Mouse (Mus musculus) forebrain, embryonic 10.5 days (tissue): Measurements from ENCODE around the gene Exoc8. TPM values are rescaled to one million over a fixed set of nuclear protein-coding genes. Genes with fewer than 3 reads are reported as not detected.

Experiments
- DNase-seq: peaks from one replicate; pipeline ENCODE4 v3.0.0-alpha.2; 2017; ENCODE audit warnings: low spot score; ENCODE audit errors: extremely low spot score
- H3K27ac ChIP-seq: fragments of 300-500 bp; sonication (generic); 2 replicates; pipeline ENCODE4 v1.5.1; 2016; ENCODE audit warnings: mild to moderate bottlenecking
- H3K27me3 ChIP-seq: fragments of 300-500 bp; sonication (generic); 2 replicates; pipeline ENCODE4 v1.6.1; 2016; ENCODE audit warnings: mild to moderate bottlenecking; ENCODE audit not compliant: poor library complexity, severe bottlenecking
- H3K36me3 ChIP-seq: fragments of 300-500 bp; sonication (generic); replicated peaks from 2 replicates; pipeline ENCODE4 v1.6.1; 2016; ENCODE audit warnings: mild to moderate bottlenecking, moderate library complexity
- H3K4me1 ChIP-seq: fragments of 300-500 bp; sonication (generic); 2 replicates; pipeline ENCODE4 v1.6.1; 2016
- H3K4me3 ChIP-seq: fragments of 300-500 bp; sonication (generic); 2 replicates; pipeline ENCODE4 v1.5.1; 2016; ENCODE audit warnings: mild to moderate bottlenecking, moderate library complexity
- H3K9me3 ChIP-seq: fragments of 300-500 bp; sonication (generic); 2 replicates; pipeline ENCODE4 v1.6.1; 2016; ENCODE audit warnings: mild to moderate bottlenecking, moderate library complexity
- WGBS: fragments of 180-500 bp; shearing (Covaris S2); methylation state at CpG from one replicate; pipeline ENCODE4 v1.1.7; 2016; 5-methylcytosine and 5-hydroxymethylcytosine counted together
- polyA plus RNA-seq: library from polyadenylated mRNA; unstranded; fragments of >200 nt; fragmentation: Nextera tagmentation; extraction: Ambion mirVana; gene quantifications from 2 replicates; pipeline ENCODE4 v1.2.1, GENCODE M21; 2016

The Exoc8 gene
- polyA plus RNA-seq, 1 experiment from 2014 or later: 8.3 TPM

DNA sequence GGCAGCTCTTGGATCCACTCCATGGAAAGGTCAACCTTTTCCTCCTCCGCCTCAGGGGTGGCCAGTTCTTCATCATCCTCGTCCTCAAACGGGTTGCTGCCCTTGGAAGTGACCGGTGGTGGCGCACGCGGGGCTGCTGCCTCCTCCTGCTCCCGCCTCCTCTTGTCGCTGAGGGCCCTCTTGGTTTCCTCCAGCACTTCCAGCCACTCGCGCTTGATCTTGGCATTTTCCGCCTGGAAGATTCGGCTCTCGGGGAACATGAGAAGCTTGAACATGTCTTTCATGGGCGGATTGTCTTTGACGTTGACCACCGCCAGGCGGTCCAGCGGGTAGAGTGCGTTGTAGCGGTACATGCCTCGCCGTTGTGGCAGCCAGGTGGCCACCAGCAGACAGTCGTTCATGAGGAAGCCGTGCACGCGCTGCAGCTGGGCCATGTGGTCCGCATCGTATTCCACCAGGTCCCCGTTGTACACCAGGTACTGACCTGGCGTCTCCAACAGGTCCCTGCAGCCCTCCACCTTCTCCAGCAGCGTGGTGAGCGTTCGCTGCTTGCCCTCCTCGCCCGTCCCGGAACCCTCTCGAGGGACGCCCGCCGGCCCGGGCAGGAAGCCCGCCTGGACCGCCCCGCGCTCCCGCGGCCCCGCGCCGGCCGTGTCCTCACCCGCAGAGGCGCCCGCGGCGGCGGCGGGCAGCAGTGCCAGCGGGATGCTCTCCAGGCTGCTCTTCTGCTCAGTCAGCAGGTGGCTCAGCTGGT, 696 bp downstream of the Exoc8 start:
- H3K27me3 ChIP-seq: no peaks in the 10 kb centered on the region
- 2% methylated on average over 60 of the region's 60 CpGs for WGBS
- peaks cover 68% of the 10 kb centered on the region for H3K36me3 ChIP-seq
- H3K27ac ChIP-seq: peak overlapping the region; percentile 84
- H3K9me3 ChIP-seq: no peaks in the 10 kb centered on the region
- peak; percentile 65 for DNase-seq
- peaks cover 31% of the 10 kb centered on the region for H3K4me1 ChIP-seq
- H3K4me3 ChIP-seq: peak overlapping the region; percentile 98

DNA sequence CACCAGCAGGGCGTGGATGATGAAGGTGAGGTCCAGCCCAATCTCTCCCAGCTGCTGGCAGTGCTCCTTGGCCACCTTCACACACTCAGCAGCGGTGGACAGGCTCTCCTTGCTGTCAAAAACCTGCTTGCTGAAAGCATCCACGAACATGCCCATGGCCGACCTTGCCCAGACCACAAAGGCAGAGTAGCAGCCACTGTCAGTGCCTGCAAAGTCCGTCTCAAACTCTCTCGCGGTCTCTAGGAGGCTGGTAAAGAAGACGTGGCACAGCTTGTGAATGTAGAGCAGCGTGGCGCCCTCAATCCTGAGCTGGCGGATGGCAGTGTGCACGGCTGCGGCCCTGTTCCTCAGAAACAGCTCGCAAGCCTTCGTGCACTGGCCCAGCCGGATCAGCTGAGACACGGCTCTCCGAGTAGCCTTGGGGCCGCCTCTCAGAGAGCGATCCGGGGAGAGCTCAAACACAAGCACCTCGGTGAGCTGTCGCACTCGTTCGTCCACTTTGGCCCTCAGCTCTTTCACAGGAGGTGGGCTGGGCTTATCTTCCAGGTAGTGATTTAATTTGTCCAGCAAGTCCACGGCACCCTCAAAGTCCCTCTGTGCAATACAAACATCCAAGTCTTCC, 1.4 kb downstream of the Exoc8 start:
- H3K36me3 ChIP-seq: peaks cover 70% of the 10 kb centered on the region
- DNase-seq: no peak
- 89% methylated on average over 26 of the region's 26 CpGs for WGBS

DNA sequence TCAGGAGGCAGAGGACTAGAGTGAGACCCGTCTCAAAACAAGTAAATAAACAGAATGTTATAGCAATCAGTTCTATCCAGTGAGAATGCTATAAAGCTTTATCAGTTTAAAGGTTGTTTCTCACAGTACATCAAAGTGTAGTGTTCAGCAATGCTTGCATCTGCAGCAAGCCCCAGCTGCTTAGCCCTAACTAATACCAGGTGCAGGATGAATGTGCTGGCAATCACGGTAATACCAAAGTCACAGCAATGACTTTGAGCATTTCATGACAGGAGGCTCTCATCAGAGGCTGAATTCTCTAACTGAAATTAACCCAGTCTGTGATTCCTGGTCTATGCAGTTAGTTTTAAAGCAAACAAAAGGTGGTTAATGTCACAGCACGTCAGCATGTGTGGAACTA, 4.9 kb downstream of the Exoc8 start:
- DNase-seq: no peak
- H3K9me3 ChIP-seq: peaks cover 11% of the 10 kb centered on the region; the same call in 1 of the 2 replicates
- H3K4me3 ChIP-seq: no peak overlapping the region
- 73% methylated on average over 3 of the region's 3 CpGs for WGBS
- H3K4me1 ChIP-seq: peaks cover 19% of the 10 kb centered on the region
- peaks cover 86% of the 10 kb centered on the region for H3K36me3 ChIP-seq
- H3K27me3 ChIP-seq: no peaks in the 10 kb centered on the region
- H3K27ac ChIP-seq: no peak overlapping the region

More for the DNA sequence above, 1.4 kb downstream of the Exoc8 start:
- H3K9me3 ChIP-seq: no peaks in the 10 kb centered on the region
- peaks cover 31% of the 10 kb centered on the region for H3K4me1 ChIP-seq
- H3K4me3 ChIP-seq: peak overlapping the region; percentile 98
- no peaks in the 10 kb centered on the region for H3K27me3 ChIP-seq
- peak overlapping the region; percentile 84; the same call in 1 of the 2 replicates for H3K27ac ChIP-seq

DNA sequence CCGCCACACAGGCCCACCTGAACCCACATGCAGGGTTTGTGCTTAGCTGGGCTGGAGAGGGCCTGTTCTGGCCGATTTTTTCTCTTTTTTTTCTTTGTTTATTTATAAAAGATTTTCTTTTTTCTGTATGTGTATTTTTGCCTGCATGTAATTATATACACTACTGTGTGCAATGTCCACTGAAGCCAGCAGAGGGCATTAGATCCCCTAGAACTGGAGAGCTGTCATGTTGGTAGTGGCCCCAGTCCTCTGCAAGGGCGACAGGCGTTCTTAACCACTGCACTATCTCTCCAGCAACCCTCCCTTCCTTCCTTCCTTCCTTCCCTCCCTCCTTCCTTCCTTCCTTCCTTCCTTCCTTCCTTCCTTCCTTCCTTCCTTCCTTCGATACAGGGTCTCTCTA, 9.1 kb downstream of the Exoc8 start:
- Histone ChIP-seq H3K27me3 (no peaks in the 10 kb centered on the region), H3K36me3 (peaks cover 100% of the 10 kb centered on the region), H3K9me3 (peaks cover 14% of the 10 kb centered on the region; the same call in 1 of the 2 replicates), H3K27ac (no peak overlapping the region), H3K4me3 (no peak overlapping the region), H3K4me1 (no peaks in the 10 kb centered on the region; the same call in 1 of the 2 replicates)
- no peak for DNase-seq
- 94% methylated on average over 5 of the region's 5 CpGs for WGBS

DNA sequence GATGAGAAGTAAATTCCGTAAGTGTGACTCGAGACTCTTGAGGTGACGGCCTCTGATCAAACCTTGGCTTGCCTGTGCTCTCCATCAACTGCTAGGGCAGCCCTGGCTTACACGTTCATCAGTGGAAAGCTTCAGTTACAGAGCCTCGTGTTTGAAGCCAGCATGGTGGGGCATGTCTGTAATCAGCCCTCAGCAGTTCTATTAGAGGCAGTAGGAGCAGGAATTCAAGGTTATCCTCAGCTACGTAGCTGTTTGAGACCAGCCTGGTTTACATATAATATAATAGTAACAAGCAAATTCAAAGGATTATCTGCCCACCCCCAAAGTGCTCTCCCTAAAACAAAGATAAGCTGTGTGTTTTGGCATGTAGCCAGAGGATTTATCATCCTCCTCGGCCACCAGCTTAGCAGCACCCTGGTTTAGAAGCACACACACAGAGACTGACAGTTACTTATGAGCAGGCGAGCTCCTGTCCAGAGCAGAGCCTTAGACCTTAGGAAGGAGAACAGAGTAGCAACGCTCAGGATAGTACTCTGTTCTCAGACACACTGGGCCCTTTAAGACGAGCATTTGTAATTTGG, 18.5 kb downstream of the Exoc8 start:
- no peak overlapping the region for H3K4me3 ChIP-seq
- no peaks in the 10 kb centered on the region for H3K27me3 ChIP-seq
- no peak for DNase-seq
- WGBS: 93% methylated on average over 10 of the region's 10 CpGs
- peaks cover 99% of the 10 kb centered on the region for H3K36me3 ChIP-seq
- no peaks in the 10 kb centered on the region for H3K9me3 ChIP-seq
- H3K27ac ChIP-seq: no peak overlapping the region
- H3K4me1 ChIP-seq: no peaks in the 10 kb centered on the region

DNA sequence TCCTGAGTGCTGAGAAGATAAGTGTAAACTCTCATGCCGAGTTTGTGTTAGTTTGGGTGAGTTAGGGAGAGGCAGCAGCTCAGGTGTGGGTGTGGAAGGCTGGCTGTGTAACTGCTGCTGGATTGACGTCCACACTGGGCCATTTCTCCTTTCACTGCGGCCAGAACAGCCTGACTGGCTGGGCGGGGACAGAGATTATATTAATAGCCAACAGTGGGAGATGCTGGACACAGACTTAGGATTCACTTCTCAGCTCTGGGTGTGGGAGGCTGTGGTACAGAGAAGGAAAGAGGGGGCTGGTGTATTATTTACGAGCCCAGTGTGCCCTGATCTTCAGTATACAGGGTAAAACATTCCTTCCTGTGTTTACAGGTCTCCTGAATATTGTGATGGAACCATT, 19.4 kb downstream of the Exoc8 start:
- no peak for DNase-seq
- Histone ChIP-seq H3K4me3 (no peak overlapping the region), H3K27ac (no peak overlapping the region), H3K36me3 (peaks cover 99% of the 10 kb centered on the region), H3K9me3 (no peaks in the 10 kb centered on the region), H3K4me1 (no peaks in the 10 kb centered on the region), H3K27me3 (no peaks in the 10 kb centered on the region)
- 96% methylated on average over 5 of the region's 5 CpGs for WGBS

DNA sequence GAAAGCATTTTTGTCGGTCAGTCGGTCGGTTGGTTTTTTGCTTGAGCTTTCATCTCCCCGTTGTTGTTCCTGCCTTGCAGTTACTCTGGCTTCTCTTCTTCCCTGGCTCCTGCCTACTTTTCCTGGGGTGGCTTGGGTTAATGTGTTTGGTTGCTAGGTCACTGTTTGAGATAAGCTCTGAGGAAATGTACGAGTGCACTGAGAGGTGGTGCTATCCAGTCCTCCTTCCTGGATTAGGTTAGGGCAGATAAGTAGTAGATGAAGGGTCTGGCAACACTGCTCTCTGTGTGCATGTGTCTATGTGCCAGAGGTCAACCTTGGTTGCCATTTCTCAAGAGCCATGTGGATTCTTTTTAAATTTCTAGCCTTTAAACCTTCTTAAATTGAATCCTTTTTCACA, 24.8 kb downstream of the Exoc8 start:
- Histone ChIP-seq H3K4me1 (0 out of 2 replicates have a peak, but pooled peaks cover 8% of the 10 kb centered on the region), H3K36me3 (peaks cover 74% of the 10 kb centered on the region), H3K27ac (no peak overlapping the region), H3K27me3 (no peaks in the 10 kb centered on the region), H3K4me3 (no peak overlapping the region), H3K9me3 (no peaks in the 10 kb centered on the region)
- WGBS: 95% methylated on average over 5 of the region's 5 CpGs
- DNase-seq: no peak

DNA sequence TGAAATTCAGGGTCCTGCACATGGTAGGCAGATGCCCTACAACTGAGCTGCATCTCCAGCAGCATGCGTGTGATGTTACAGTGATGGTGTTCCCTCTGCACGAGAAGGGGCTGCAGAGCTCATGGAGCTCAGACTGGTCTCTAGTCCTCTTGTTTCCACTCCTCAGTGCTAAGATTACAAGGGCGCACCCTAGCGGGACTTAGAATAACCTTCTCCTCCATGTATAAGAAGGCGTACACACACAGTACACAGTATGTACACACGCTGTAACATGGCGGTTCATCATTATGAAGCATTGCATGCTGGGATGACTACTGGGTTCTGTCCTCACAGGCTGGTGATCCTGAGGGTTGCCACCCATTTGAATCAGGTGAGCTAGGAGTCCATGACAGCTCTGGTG, 25.4 kb downstream of the Exoc8 start:
- 95% methylated on average over 7 of the region's 7 CpGs for WGBS
- Histone ChIP-seq H3K27ac (no peak overlapping the region), H3K4me1 (0 out of 2 replicates have a peak, but pooled peaks cover 8% of the 10 kb centered on the region), H3K36me3 (peaks cover 74% of the 10 kb centered on the region), H3K9me3 (no peaks in the 10 kb centered on the region), H3K27me3 (no peaks in the 10 kb centered on the region), H3K4me3 (no peak overlapping the region)
- DNase-seq: no peak

DNA sequence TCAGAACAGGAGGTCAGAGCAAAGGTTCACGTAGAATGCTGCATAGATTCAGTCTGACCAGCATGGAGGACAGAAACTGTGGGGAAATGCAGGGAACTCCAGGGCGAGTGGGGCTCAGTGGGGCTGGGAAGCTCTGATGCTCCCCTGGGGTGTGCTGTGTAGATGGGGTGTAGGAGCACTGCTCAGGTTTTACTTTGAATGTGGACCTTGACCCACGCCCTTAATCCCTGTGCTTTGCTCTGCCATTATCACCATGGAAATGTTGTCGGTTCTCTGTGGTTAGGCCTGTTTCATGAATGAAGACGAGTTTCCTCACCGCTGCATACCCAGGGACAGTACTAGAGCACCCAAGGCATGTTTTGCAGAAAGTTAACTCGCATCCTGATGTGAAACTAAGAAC, 26.0 kb downstream of the Exoc8 start:
- Histone ChIP-seq H3K27ac (no peak overlapping the region), H3K27me3 (no peaks in the 10 kb centered on the region), H3K36me3 (peaks cover 74% of the 10 kb centered on the region), H3K4me3 (no peak overlapping the region), H3K9me3 (no peaks in the 10 kb centered on the region), H3K4me1 (0 out of 2 replicates have a peak, but pooled peaks cover 8% of the 10 kb centered on the region)
- WGBS: 90% methylated on average over 7 of the region's 7 CpGs
- no peak for DNase-seq

DNA sequence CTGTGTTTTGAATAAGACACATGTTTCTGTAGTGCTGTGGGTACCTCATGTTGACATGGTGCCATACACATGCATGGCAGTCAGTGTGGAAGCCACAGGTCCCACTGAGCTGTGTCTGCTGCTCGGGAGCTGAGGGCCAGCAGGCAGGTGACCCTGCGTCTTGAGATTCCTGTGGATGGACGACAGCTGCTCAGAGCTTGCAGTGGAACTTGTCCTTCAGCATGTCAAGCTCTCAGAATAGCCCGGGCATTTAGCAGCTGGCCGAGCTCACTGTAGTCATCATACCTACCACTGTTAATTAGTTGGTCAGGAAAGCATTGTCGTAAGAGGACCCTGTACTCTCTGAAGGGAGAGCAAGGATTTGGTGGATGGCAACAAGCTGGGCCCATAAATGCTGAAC, 27.8 kb downstream of the Exoc8 start:
- Histone ChIP-seq H3K27ac (no peak overlapping the region), H3K4me3 (no peak overlapping the region), H3K27me3 (no peaks in the 10 kb centered on the region), H3K9me3 (no peaks in the 10 kb centered on the region), H3K4me1 (0 out of 2 replicates have a peak, but pooled peaks cover 8% of the 10 kb centered on the region), H3K36me3 (peaks cover 72% of the 10 kb centered on the region)
- WGBS: 94% methylated on average over 6 of the region's 6 CpGs
- DNase-seq: no peak

DNA sequence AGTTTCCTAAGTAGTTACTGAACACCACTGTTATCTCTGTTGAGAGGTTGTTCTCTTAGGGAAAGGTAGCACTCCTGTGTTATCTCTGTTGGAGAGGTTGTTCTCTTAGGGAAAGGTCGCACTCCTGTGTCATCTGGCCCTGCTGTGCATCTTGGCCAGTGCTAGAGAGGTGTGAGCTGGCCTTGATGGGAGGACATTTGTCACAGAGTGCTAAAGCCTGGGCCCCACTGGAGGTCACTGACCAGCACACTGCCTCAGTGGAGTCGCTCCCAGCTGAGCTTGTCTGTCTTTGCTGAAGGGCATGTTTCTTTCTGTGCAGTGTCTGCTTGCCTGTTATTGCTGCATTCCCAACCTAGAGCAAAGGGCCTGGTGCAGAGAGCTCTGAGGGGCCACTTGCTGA, 30.4 kb downstream of the Exoc8 start:
- DNase-seq: no peak
- Histone ChIP-seq H3K4me1 (peaks cover 20% of the 10 kb centered on the region), H3K9me3 (no peaks in the 10 kb centered on the region), H3K36me3 (peaks cover 46% of the 10 kb centered on the region), H3K27me3 (no peaks in the 10 kb centered on the region), H3K27ac (no peak overlapping the region), H3K4me3 (no peak overlapping the region)
- 91% methylated on average over 2 of the region's 2 CpGs for WGBS

DNA sequence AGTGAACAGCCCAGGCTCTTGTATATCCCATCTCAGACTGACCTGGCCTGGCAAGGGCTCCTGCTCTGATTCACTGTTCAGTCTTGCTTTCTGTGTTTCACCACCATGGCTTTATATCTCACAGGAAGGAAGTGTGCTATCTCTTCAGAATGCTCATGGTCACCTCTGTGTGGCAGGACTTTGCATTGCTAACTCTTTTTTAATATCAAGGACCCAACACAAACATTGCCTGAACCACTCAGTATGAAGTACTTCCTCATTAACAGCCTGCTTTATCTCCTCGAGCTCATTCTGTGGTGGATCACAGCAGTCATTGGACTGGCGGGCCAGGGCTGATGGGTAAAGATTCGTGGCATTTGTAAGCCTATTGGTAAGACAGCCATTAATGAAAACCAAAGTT, 30.8 kb downstream of the Exoc8 start:
- no peak for DNase-seq
- Histone ChIP-seq H3K9me3 (no peaks in the 10 kb centered on the region), H3K4me1 (peaks cover 25% of the 10 kb centered on the region), H3K27me3 (no peaks in the 10 kb centered on the region), H3K27ac (no peak overlapping the region), H3K36me3 (peaks cover 41% of the 10 kb centered on the region), H3K4me3 (no peak overlapping the region)
- WGBS: 85% methylated on average over 3 of the region's 3 CpGs

DNA sequence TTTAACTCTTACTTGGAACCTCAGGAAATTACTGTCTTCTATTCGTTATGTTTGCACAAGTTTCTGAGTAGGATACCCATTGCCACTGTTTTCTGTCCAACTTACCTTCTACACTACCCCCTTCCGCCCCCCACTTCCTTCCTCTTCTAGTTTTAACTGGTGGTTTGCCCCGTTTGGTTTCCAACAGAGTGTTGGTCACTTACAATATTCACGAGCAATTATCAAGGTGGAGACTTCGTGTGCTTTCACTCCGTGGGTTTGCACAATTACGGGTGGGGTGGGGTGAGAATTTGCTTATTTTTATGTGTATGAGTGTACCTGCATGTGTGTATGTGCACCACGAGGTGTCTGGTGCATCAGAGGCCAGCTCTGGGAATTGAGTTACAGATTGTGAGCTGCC, 33.8 kb downstream of the Exoc8 start:
- H3K27me3 ChIP-seq: no peaks in the 10 kb centered on the region
- peak overlapping the region; percentile 97 for H3K27ac ChIP-seq
- 25% methylated on average over 8 of the region's 8 CpGs for WGBS
- H3K4me1 ChIP-seq: peaks cover 28% of the 10 kb centered on the region
- peaks cover 55% of the 10 kb centered on the region for H3K36me3 ChIP-seq
- H3K4me3 ChIP-seq: peak overlapping the region; percentile 81
- H3K9me3 ChIP-seq: no peaks in the 10 kb centered on the region
- DNase-seq: no peak
